9 mouse cellular contexts compared by ENCODE assay signal in the genomic region with DNA sequence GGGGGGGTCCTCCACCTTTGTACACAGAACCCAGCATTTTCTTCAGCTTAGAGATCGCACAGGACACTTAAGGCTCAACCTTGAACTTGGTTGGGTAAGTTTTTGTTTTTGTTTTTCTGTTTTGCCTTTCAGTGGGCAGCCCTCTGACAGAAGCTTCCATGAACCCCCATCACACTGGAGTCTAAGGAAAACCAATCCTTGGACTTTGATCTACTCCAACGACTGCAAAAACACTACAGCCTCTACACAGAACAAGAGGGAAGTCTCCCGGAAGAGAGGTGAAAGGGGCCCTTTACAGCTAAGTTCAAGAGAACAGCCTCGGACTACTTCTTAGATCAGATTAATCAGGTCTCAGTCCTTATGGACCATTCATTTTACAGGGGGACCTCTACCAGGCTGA. TPM values are rescaled to one million over a fixed set of nuclear protein-coding genes. Genes with fewer than 3 reads are reported as not detected.
DNase-seq lines count a peak whose midpoint lies in the region; ATAC-seq and TF ChIP-seq lines count a peak whose summit lies in the region.
"Had no signal": no experiment of that assay in that cellular context is flagged by ENCODE, and none has a peak within 500 bp of the region (broad histone marks: within the 10 kb centered on the region; RNA-seq: fewer than 3 reads in every experiment).

No protein-coding gene starts in this region.

- WGBS in heart, embryonic 12.5 days = 24% methylated on average over 4 of the region's 4 CpGs
- 19% methylated on average over 4 of the region's 4 CpGs for WGBS in liver, embryonic 14.5 days (ENCODE audit: insufficient replicate concordance)

- intact Hi-C loops in left cerebral cortex, postnatal 4 days (cut with DNase I) = no loop called here

- peak overlapping the region; percentile 87 for H3K9ac ChIP-seq in heart, embryonic 12.5 days
- H3K9ac ChIP-seq in liver, embryonic 14.5 days (replicated peaks) = peak overlapping the region; percentile 80

- no peak for TF ChIP-seq CTCF in liver, embryonic 14.5 days (IDR thresholded peaks at IDR 0.05; ENCODE audit: low read depth)

- H3K27me3 ChIP-seq in heart, embryonic 12.5 days (replicated peaks) = no peaks in the 10 kb centered on the region
- H3K27me3 ChIP-seq in liver, embryonic 14.5 days (ENCODE audit: control insufficient read depth, insufficient read depth, low read length) = peaks cover 17% of the 10 kb centered on the region

- peak overlapping the region; percentile 97 for H3K4me2 ChIP-seq in heart, embryonic 12.5 days
- peak overlapping the region; percentile 82 for H3K4me2 ChIP-seq in liver, embryonic 14.5 days (ENCODE audit: low read depth)

- DNase-seq in heart, adult 18-20 months = no peak
- peak; percentile 7 for DNase-seq in thymus, postnatal 25 days
- no peak for DNase-seq in thymus, postnatal 4 days
- DNase-seq in liver, embryonic 14.5 days (ENCODE audit: low read depth in 3 of 3, low spot score in 3 of 3) = no peak
- peak; percentile 68 for DNase-seq in yolk sac, embryonic 10.5 days (ENCODE audit: low spot score)
- DNase-seq in left cerebral cortex, postnatal 4 days = no peak
- no peak for DNase-seq in left cerebral cortex, adult 9 months (ENCODE audit: low spot score in 2 of 2)
- DNase-seq: heart, postnatal 36 days had no signal

- peak overlapping the region; percentile 89 for H3K27ac ChIP-seq in heart, embryonic 12.5 days (ENCODE audit: poor library complexity, severe bottlenecking)
- H3K27ac ChIP-seq in liver, embryonic 14.5 days = peak overlapping the region; percentile 64

- no peak for TF ChIP-seq EP300 in liver, embryonic 14.5 days (IDR thresholded peaks at IDR 0.05; ENCODE audit: low read depth)

- H3K4me3 ChIP-seq in heart, embryonic 12.5 days = peak overlapping the region; percentile 83
- H3K4me3 ChIP-seq in liver, embryonic 14.5 days (ENCODE audit: insufficient read depth in 1 of 2, low read depth in 2 of 2, low read length in 2 of 2) = peak overlapping the region; percentile 82 to 84

- no peaks in the 10 kb centered on the region for H3K9me3 ChIP-seq in heart, embryonic 12.5 days (replicated peaks)
- no peaks in the 10 kb centered on the region for H3K9me3 ChIP-seq in liver, embryonic 14.5 days (ENCODE audit: control insufficient read depth, low read length)

- peaks cover 49% of the 10 kb centered on the region for H3K4me1 ChIP-seq in heart, embryonic 12.5 days (replicated peaks)
- H3K4me1 ChIP-seq in liver, embryonic 14.5 days (replicated peaks; ENCODE audit: control insufficient read depth in 2 of 2, insufficient read depth in 2 of 2, low read length in 1 of 2) = peaks cover 21 to 28% of the 10 kb centered on the region in 2 experiments

- H3K36me3 ChIP-seq in heart, embryonic 12.5 days = no peaks in the 10 kb centered on the region
- H3K36me3 ChIP-seq in liver, embryonic 14.5 days (replicated peaks; ENCODE audit: control insufficient read depth, insufficient read depth, low read depth) = no peaks in the 10 kb centered on the region

- ATAC-seq in heart, embryonic 12.5 days (ENCODE audit: insufficient number of reproducible peaks, low FRiP score) = no peak
- ATAC-seq in liver, embryonic 14.5 days (ENCODE audit: insufficient read depth) = no peak

RNA-seq across cellular contexts. Expression of gene Pip5k1b, which starts 1.2 kb away (rescaled TPM):
- polyA plus RNA-seq in heart, embryonic 12.5 days (2016; fragmentation: Nextera tagmentation; extraction: Ambion mirVana) = 8.6 and 9.4 TPM in 2 replicates
- total RNA-seq in heart, adult 18-20 months (2021) = 10 to 100 TPM; 20.3 to 21.3 TPM
- 6.9 and 8.1 TPM in 2 replicates for polyA plus RNA-seq in liver, embryonic 14.5 days (2012; rRNA removed)
- 10.8 and 11.9 TPM in 2 replicates for polyA plus RNA-seq in liver, embryonic 14.5 days (2014; fragmentation: Nextera tagmentation; extraction: Ambion mirVana)
- 1 to 10 TPM; 3.6 to 5.6 TPM for total RNA-seq in left cerebral cortex, postnatal 4 days (2021)

Comparison
In these comparisons a context has a peak if more than half of its experiments do, and no peak if none do; other contexts are left out.
1. DNase-seq: peak in thymus, postnatal 25 days (single experiment) and yolk sac, embryonic 10.5 days (single experiment); none in heart, adult 18-20 months (0 of 2), thymus, postnatal 4 days (single experiment), liver, embryonic 14.5 days (0 of 3), left cerebral cortex, postnatal 4 days (single experiment) and left cerebral cortex, adult 9 months (0 of 2).